Mouse (Mus musculus) T-helper 2 cell (primary cell): ENCODE measurements around the gene Zic4.

Source experiments
- in situ Hi-C: fragments of 300-600 bp; cut with MboI, MseI; formaldehyde crosslinking; loops from one replicate; pipeline ENCODE4 v1.15.1; 2025; ENCODE audit warnings: high pct_unique_total_duplicates

Gene Zic4

DNA sequence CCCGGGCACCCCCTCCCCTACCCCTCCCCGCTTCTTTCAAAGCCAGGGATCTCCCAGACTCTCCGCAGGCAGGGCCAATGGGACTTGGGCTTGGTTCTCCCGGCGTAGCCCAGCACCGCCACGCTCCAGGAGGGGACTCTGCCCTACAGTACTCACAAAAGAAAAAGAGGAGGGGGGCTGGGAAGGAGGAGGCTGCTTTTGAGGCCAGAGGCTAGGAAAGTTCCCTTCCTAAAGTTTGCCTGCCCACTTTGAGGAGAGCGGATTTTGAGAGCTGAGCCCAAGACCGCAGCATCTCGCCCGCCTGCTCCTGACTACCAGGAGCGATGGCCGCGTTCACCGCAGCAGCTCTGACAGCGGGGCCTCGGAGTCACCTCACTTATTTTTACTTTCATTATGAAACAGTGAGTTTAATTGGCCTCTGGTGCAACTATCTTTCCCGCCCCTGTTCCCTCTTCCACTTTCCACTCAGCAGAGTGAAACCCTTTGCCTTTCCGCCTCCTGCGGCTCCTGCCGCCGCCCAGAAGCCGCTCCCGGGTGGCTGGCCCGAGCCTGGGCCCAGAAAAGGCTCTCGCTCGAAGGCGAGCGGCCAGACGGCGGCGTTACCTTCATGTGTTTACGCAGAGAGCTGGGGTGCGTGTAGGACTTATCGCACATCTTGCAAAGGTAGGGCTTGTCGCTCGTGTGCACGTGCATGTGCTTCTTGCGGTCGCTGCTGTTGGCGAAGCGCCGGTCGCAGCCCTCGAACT is at the start of gene Zic4:
Zic4 (plus strand) TSS at position 558 of the 746 bp plus-strand sequence.
- in situ Hi-C loops, result no loop called here

GRCm38 (mm10) chr9:91347591-91347990 is 14.6 kb upstream of the Zic4 start:
- in situ Hi-C loops, result no loop called here

GRCm38 (mm10) chr9:91348746-91349145 is 13.5 kb upstream of the Zic4 start:
- in situ Hi-C loops, result no loop called here

GRCm38 (mm10) chr9:91350211-91350791 is 11.9 kb upstream of the Zic4 start:
- in situ Hi-C loops, result no loop called here

- in situ Hi-C loops, result no loop called here
Measured at GRCm38 (mm10) chr9:91350861-91351291, 11.3 kb upstream of the Zic4 start.

- in situ Hi-C loops, result no loop called here
Measured at GRCm38 (mm10) chr9:91351361-91351760, 10.9 kb upstream of the Zic4 start.

GRCm38 (mm10) chr9:91351961-91352411 is 10.2 kb upstream of the Zic4 start:
- in situ Hi-C loops, result no loop called here

- in situ Hi-C loops, result no loop called here
Measured at GRCm38 (mm10) chr9:91352786-91353185, 9.4 kb upstream of the Zic4 start.

GRCm38 (mm10) chr9:91353551-91354433 is 8.4 kb upstream of the Zic4 start:
- in situ Hi-C loops, result no loop called here

GRCm38 (mm10) chr9:91354434-91355269 is 7.6 kb upstream of the Zic4 start:
- in situ Hi-C loops, result no loop called here

DNA sequence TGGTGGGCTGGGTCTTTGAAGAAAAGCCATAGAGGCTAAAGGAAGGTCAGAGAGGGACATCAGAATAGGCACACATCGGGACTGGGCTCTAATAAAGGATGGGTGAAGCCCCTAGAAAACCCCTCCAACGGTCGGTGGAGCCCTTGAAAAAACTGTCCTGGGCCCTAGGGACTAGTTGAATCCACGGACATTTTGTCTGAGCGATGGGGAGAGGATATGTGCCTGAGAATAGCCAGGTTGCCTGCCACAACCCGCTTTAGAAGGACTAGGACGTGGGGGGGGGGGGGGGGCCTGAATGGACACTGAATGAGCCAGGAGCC is 7.0 kb upstream of the Zic4 start:
- in situ Hi-C loops, result no loop called here

- in situ Hi-C loops, result no loop called here
Measured at GRCm38 (mm10) chr9:91355629-91356352, 6.4 kb upstream of the Zic4 start.

DNA sequence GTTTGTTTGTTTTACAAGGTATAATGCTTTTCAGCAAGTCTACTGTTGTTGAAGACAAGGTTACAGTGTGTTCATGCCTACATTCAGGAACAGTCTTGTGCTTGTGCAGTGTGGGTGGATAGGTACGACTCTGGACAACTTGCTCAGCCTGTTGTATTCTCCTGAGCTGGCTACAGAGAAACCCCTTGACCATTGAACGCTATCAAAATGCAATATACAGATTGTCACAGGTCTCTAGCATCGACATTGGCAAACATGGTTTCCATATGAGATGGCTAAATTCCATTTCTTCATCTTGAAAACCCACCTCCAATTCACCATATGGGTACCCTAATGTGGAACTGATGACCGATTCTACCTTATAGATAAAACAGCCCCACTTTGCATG is 5.9 kb upstream of the Zic4 start:
- in situ Hi-C loops, result no loop called here

GRCm38 (mm10) chr9:91357321-91357720 is 4.9 kb upstream of the Zic4 start:
- in situ Hi-C loops, result no loop called here

GRCm38 (mm10) chr9:91358851-91359687 is 3.1 kb upstream of the Zic4 start:
- in situ Hi-C loops, result no loop called here

DNA sequence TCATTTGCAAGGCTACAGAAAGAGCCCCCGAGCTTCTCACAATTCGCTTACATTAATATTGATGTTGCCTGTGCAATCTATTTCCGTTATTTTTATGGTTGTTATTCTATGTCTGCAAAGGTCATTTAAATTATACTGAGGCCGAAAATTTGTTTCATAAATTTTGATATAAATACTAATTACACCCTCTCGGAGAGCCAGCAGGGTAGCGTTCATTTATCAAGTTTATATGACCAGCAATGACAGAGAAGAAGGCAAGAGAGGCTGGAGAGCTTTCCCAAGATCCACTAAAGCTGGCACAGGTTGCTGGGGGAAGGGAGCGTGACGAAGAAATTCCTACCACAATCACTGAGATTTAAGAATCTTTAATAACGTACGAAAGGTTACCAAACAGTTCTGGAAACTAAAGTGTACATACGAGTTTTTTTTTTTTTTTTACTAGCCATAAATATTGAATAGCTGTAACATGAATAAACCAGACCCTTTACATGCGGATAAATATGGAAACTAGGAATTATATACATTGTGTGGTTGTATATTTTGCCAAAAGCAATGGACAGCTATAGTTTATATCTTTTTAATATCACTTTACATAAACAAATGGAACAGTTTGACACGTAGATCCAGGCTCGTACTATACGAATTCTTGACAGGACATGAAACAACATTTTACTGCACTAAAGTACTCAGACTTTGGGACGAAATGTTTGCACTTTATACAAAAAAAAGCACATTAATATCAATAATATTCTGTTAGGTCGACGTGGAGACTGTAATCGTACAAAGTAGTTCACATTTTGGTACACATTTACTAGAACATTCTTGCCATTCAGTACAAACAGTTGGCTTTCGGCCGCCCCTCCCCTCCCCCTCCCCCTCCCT is 1.8 kb upstream of the Zic4 start:
- in situ Hi-C loops, result no loop called here

GRCm38 (mm10) chr9:91361033-91361855 is 969 bp upstream of the Zic4 start:
- in situ Hi-C loops, result no loop called here
